Comparison of ENCODE assay signal across 16 mouse cellular contexts in genomic region chr14:23358776-23359175, GRCm38 (mm10).
"Had no signal": no experiment of that assay in that cellular context is flagged by ENCODE, and none has a peak within 500 bp of the region (broad histone marks: within the 10 kb centered on the region; RNA-seq: fewer than 3 reads in every experiment).

No protein-coding gene starts in this region.

- H3K4me1 ChIP-seq: stomach, embryonic 15.5 days had no signal

- H3K27ac ChIP-seq: neural tube, embryonic 13.5 days; neural tube, embryonic 15.5 days; stomach, embryonic 15.5 days; stomach, postnatal 0 days had no signal

- DNase-seq: retina, postnatal 1 day; right cerebral cortex, adult 18-20 months; right cerebral cortex, postnatal 14 days; right cerebral cortex, postnatal 25 days; right cerebral cortex, postnatal 4 days; spleen, adult 18-20 months; thymus, adult 18-20 months; thymus, adult 2 months; thymus, postnatal 14 days; thymus, postnatal 25 days; thymus, postnatal 36 days; thymus, postnatal 4 days had no signal

- H3K36me3 ChIP-seq: neural tube, embryonic 13.5 days; neural tube, embryonic 15.5 days; stomach, embryonic 15.5 days had no signal

- H3K9me3 ChIP-seq: neural tube, embryonic 13.5 days; neural tube, embryonic 15.5 days; stomach, embryonic 15.5 days had no signal

- H3K4me3 ChIP-seq: neural tube, embryonic 13.5 days; neural tube, embryonic 15.5 days; stomach, embryonic 15.5 days had no signal

- H3K4me2 ChIP-seq: neural tube, embryonic 13.5 days; neural tube, embryonic 15.5 days; stomach, embryonic 15.5 days had no signal

- H3K9ac ChIP-seq: neural tube, embryonic 13.5 days; neural tube, embryonic 15.5 days; stomach, embryonic 15.5 days had no signal

- H3K27me3 ChIP-seq: stomach, embryonic 15.5 days had no signal
